Mouse (Mus musculus) ES-E14 (cell line): ENCODE results near the gene Nav2.

Experiments used
- HCFC1 ChIP-seq: IDR thresholded peaks from 2 replicates; pipeline ENCODE4 v1.6.1; 2012; ENCODE audit warnings: low read length, inconsistent platforms, borderline replicate concordance; ENCODE audit not compliant: insufficient read depth
- MAFK ChIP-seq: IDR thresholded peaks from 2 replicates; pipeline ENCODE4 v1.6.1; 2014; ENCODE audit warnings: mild to moderate bottlenecking, low read depth, low read length, inconsistent platforms; ENCODE audit not compliant: insufficient read depth
- ZNF384 ChIP-seq: IDR thresholded peaks from 2 replicates; pipeline ENCODE4 v1.6.1; 2012; ENCODE audit warnings: low read depth, low read length, inconsistent platforms

DNA sequence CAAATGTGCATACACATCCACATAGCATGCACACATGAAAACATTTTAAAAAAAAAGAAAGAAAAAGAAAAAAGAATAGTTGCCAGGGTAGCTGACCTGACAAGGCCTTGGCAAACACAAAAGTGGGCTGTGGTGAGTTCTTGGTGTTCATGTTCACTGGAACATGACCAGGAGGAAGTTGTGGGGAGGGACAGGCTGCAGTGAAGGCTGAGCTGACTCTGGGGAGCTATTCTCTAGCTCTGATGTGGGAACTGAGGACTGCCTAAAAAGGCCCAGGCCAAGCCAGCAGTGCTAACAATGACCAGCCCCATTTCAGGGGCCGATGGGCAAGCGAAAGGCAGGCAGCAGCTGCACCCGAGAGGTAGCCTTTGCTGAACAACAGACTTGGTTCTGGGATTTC lies 388.6 kb downstream of the Nav2 start:
- no peak for TF ChIP-seq MAFK
- TF ChIP-seq HCFC1, result no peak
- TF ChIP-seq ZNF384, result no peak
